15 mouse cellular contexts compared by ENCODE assay signal in the genomic region with DNA sequence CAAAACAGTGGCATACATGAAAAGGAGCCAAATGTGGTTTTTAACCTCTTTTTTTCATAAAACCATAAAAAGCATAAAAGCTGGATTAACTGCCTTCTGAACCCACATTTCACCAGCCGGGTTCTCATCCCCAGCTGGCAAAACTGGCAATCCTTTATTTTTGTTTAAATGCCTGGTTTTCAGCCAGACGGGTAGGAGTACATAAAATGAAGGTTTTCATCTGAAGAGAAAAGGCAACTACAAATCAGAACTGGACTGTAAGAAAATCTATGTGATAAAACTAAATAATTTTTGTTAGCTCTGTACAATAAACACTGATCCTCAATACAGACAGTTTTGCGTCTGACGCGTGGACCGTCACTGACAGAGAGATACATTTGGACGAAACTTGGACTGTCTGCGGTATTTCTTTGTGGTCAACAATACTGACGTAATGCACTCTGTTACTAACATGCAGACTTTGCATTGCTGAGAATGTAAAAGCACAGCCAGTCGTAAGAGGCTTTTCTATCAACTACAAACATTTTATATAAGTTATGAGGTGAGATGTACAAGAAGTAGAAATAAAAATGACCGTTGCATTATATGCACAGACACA.
DNase-seq lines count a peak whose midpoint lies in the region; ATAC-seq and TF ChIP-seq lines count a peak whose summit lies in the region.
"Had no signal": no experiment of that assay in that cellular context is flagged by ENCODE, and none has a peak within 500 bp of the region (broad histone marks: within the 10 kb centered on the region; RNA-seq: fewer than 3 reads in every experiment).

No protein-coding gene starts in this region.

- H3K4me1 ChIP-seq in forebrain, postnatal 0 days (ENCODE audit: insufficient read depth), result peaks cover 2% of the 10 kb centered on the region; the same call in 1 of the 2 replicates
- H3K4me1 ChIP-seq: kidney, embryonic 15.5 days; midbrain, embryonic 12.5 days had no signal

- H3K9me3 ChIP-seq in forebrain, postnatal 0 days (ENCODE audit: low read length), result no peaks in the 10 kb centered on the region
- H3K9me3 ChIP-seq: kidney, embryonic 15.5 days; midbrain, embryonic 12.5 days had no signal

- no peak overlapping the region for H3K4me2 ChIP-seq in forebrain, postnatal 0 days (ENCODE audit: low read depth)
- H3K4me2 ChIP-seq: kidney, embryonic 15.5 days; liver, embryonic 11.5 days; midbrain, embryonic 12.5 days had no signal

- peak; percentile 40; the same call in 1 of the 2 replicates for ATAC-seq in forebrain, postnatal 0 days
- ATAC-seq in granulocyte monocyte progenitor cell, adult 5-6 weeks (replicated peaks; ENCODE audit: poor library complexity, severe bottlenecking), result no peak

- peak overlapping the region; percentile 72 for H3K27ac ChIP-seq in forebrain, postnatal 0 days (ENCODE audit: low read depth, low read length)
- H3K27ac ChIP-seq: kidney, embryonic 15.5 days; midbrain, embryonic 12.5 days had no signal

- H3K9ac ChIP-seq in forebrain, postnatal 0 days, result 0 out of 2 replicates have a peak overlapping the region, but pooled peaks have one; percentile 4
- H3K9ac ChIP-seq: kidney, embryonic 15.5 days; midbrain, embryonic 12.5 days had no signal

- no peak for TF ChIP-seq CTCF in forebrain, postnatal 0 days (IDR thresholded peaks at IDR 0.05; ENCODE audit: low read depth)

- no peak overlapping the region for H3K4me3 ChIP-seq in forebrain, postnatal 0 days (ENCODE audit: low read depth, low read length)
- H3K4me3 ChIP-seq: kidney, embryonic 15.5 days; midbrain, embryonic 12.5 days had no signal

- no peaks in the 10 kb centered on the region for H3K27me3 ChIP-seq in forebrain, postnatal 0 days (ENCODE audit: insufficient read depth, low read length)
- H3K27me3 ChIP-seq: kidney, embryonic 15.5 days; midbrain, embryonic 12.5 days had no signal

- DNase-seq in cerebellum, adult 9-10 months, result peak; percentile 76
- no peak for DNase-seq in cerebellum, adult 11 months
- peak; percentile 56 to 84 for DNase-seq in layer of hippocampus, adult 18-20 months (ENCODE audit: low spot score in 2 of 2)
- DNase-seq in layer of hippocampus, postnatal 10 days (ENCODE audit: low spot score in 2 of 2), result no peak
- DNase-seq in Muller cell, postnatal 12 days (ENCODE audit: inconsistent ontology term), result peak; percentile 37
- DNase-seq in forebrain, postnatal 0 days, result peak; percentile 69
- DNase-seq in spleen, postnatal 14 days (ENCODE audit: low spot score in 2 of 2), result no peak
- DNase-seq: adrenal gland, adult 2 months; heart, adult 18-20 months; left cerebral cortex, postnatal 4 days; lung, postnatal 14 days had no signal

- H3K36me3 ChIP-seq in forebrain, postnatal 0 days (ENCODE audit: insufficient read depth), result no peaks in the 10 kb centered on the region
- H3K36me3 ChIP-seq: kidney, embryonic 15.5 days; midbrain, embryonic 12.5 days had no signal

- 40% methylated on average over 11 of the region's 11 CpGs for WGBS in forebrain, postnatal 0 days

Comparison
In these comparisons a context has a peak if more than half of its experiments do, and no peak if none do; other contexts are left out.
1. DNase-seq: peak in cerebellum, adult 9-10 months (single experiment), layer of hippocampus, adult 18-20 months (2 of 2), Muller cell, postnatal 12 days (single experiment) and forebrain, postnatal 0 days (single experiment); none in cerebellum, adult 11 months (single experiment), layer of hippocampus, postnatal 10 days (0 of 2) and spleen, postnatal 14 days (0 of 2).